Mouse (Mus musculus) layer of hippocampus, adult 9-11 months (tissue): ENCODE data around the gene Espn.
A peak's percentile ranks its signal among the peaks of the same experiment; 100 is the strongest.

Experiments used
- DNase-seq: peaks from one replicate; pipeline ENCODE4 v3.0.0; 2022

Espn gene

GRCm38 (mm10) chr4:152177537-152178343 lies 25.6 kb upstream of the Espn start, which contains the start of gene Acot7:
Gene Acot7 (plus strand): TSS chr4:152178134.
- DNase-seq, result peak; percentile 94

- DNase-seq, result no peak
Measured at GRCm38 (mm10) chr4:152177174-152177536, 25.0 kb upstream of the Espn start.

GRCm38 (mm10) chr4:152176638-152177037 lies 24.5 kb upstream of the Espn start:
- no peak for DNase-seq

GRCm38 (mm10) chr4:152173956-152174355 lies 21.8 kb upstream of the Espn start:
- DNase-seq, result no peak

- peak; percentile 71 for DNase-seq
Measured at GRCm38 (mm10) chr4:152173041-152173440, 20.9 kb upstream of the Espn start.

GRCm38 (mm10) chr4:152171543-152171942 lies 19.4 kb upstream of the Espn start:
- no peak for DNase-seq

- DNase-seq, result no peak
Measured at GRCm38 (mm10) chr4:152170286-152170685, 18.1 kb upstream of the Espn start.

GRCm38 (mm10) chr4:152169103-152169502 lies 16.9 kb upstream of the Espn start:
- DNase-seq, result no peak

- no peak for DNase-seq
Measured at GRCm38 (mm10) chr4:152168052-152168451, 15.9 kb upstream of the Espn start.

GRCm38 (mm10) chr4:152165036-152165931 lies 13.1 kb upstream of the Espn start:
- DNase-seq, result no peak

GRCm38 (mm10) chr4:152162748-152163147 lies 10.6 kb upstream of the Espn start:
- DNase-seq, result no peak

GRCm38 (mm10) chr4:152161601-152162000 lies 9.4 kb upstream of the Espn start:
- no peak for DNase-seq

- DNase-seq, result no peak
Measured at GRCm38 (mm10) chr4:152160748-152161147, 8.6 kb upstream of the Espn start.

GRCm38 (mm10) chr4:152159285-152159678 lies 7.1 kb upstream of the Espn start:
- DNase-seq, result no peak

GRCm38 (mm10) chr4:152158585-152159284 lies 6.6 kb upstream of the Espn start, which contains the start of gene Hes2:
Gene Hes2 (plus strand): TSS chr4:152158867.
- DNase-seq, result no peak

GRCm38 (mm10) chr4:152157779-152158584 lies 5.8 kb upstream of the Espn start:
- no peak for DNase-seq

- no peak for DNase-seq
Measured at GRCm38 (mm10) chr4:152155019-152155418, 2.8 kb upstream of the Espn start.

- DNase-seq, result peak; percentile 76
Measured at GRCm38 (mm10) chr4:152153771-152154177, 1.6 kb upstream of the Espn start.

GRCm38 (mm10) chr4:152151451-152151965 lies 663 bp downstream of the Espn start:
- no peak for DNase-seq

GRCm38 (mm10) chr4:152150546-152150945 lies 1.6 kb downstream of the Espn start:
- DNase-seq, result no peak

GRCm38 (mm10) chr4:152146033-152146827 lies 5.9 kb downstream of the Espn start:
- no peak for DNase-seq
